12 mouse cellular contexts compared by ENCODE assay signal in genomic region chr4:129019788-129020187, GRCm38 (mm10). TPM values are rescaled to one million over a fixed set of nuclear protein-coding genes. Genes with fewer than 3 reads are reported as not detected.
DNase-seq lines count a peak whose midpoint lies in the region; ATAC-seq lines count a peak whose summit lies in the region.
"Had no signal": no experiment of that assay in that cellular context is flagged by ENCODE, and none has a peak within 500 bp of the region (broad histone marks: within the 10 kb centered on the region; RNA-seq: fewer than 3 reads in every experiment).

No protein-coding gene starts in this region.

- H3K36me3 ChIP-seq in hindbrain, embryonic 14.5 days (replicated peaks; ENCODE audit: control insufficient read depth, insufficient read depth) = no peaks in the 10 kb centered on the region
- H3K36me3 ChIP-seq in hindbrain, embryonic 10.5 days = no peaks in the 10 kb centered on the region
- H3K36me3 ChIP-seq: embryonic facial prominence, embryonic 12.5 days; limb, embryonic 12.5 days had no signal

- H3K4me1 ChIP-seq in hindbrain, embryonic 14.5 days (replicated peaks; ENCODE audit: control insufficient read depth, insufficient read depth, low read length) = no peaks in the 10 kb centered on the region
- H3K4me1 ChIP-seq in hindbrain, embryonic 10.5 days (replicated peaks) = peaks cover 14% of the 10 kb centered on the region

- H3K9ac ChIP-seq in hindbrain, embryonic 14.5 days = no peak overlapping the region
- H3K9ac ChIP-seq: embryonic facial prominence, embryonic 12.5 days; limb, embryonic 12.5 days had no signal

- no peak overlapping the region for H3K4me2 ChIP-seq in hindbrain, embryonic 14.5 days (replicated peaks)
- H3K4me2 ChIP-seq: embryonic facial prominence, embryonic 12.5 days; limb, embryonic 12.5 days; midbrain, embryonic 11.5 days had no signal

- H3K4me3 ChIP-seq in hindbrain, embryonic 14.5 days (replicated peaks; ENCODE audit: low read length) = no peak overlapping the region
- H3K4me3 ChIP-seq in hindbrain, embryonic 10.5 days = no peak overlapping the region
- H3K4me3 ChIP-seq: embryonic facial prominence, embryonic 12.5 days; heart, adult 2 months; limb, embryonic 12.5 days had no signal

- 71% methylated on average over 9 of the region's 9 CpGs for WGBS in hindbrain, embryonic 14.5 days
- WGBS in hindbrain, embryonic 10.5 days = 83% methylated on average over 9 of the region's 9 CpGs

- no peaks in the 10 kb centered on the region for H3K9me3 ChIP-seq in hindbrain, embryonic 14.5 days (ENCODE audit: control insufficient read depth, low read length)
- H3K9me3 ChIP-seq in hindbrain, embryonic 10.5 days = 0 out of 2 replicates have a peak, but pooled peaks cover 1% of the 10 kb centered on the region
- H3K9me3 ChIP-seq: embryonic facial prominence, embryonic 12.5 days; limb, embryonic 12.5 days had no signal

- H3K27ac ChIP-seq in hindbrain, embryonic 14.5 days = peak overlapping the region; percentile 53; the same call in 1 of the 2 replicates
- no peak overlapping the region; the same call in 1 of the 2 replicates for H3K27ac ChIP-seq in hindbrain, embryonic 10.5 days
- H3K27ac ChIP-seq: embryonic facial prominence, embryonic 12.5 days; limb, embryonic 12.5 days had no signal

- ATAC-seq in hindbrain, embryonic 14.5 days (ENCODE audit: low FRiP score) = no peak

- no peaks in the 10 kb centered on the region for H3K27me3 ChIP-seq in hindbrain, embryonic 14.5 days (ENCODE audit: control insufficient read depth, insufficient read depth, low read length)
- H3K27me3 ChIP-seq in hindbrain, embryonic 10.5 days (ENCODE audit: insufficient read depth, poor library complexity, severe bottlenecking) = peaks cover 4% of the 10 kb centered on the region; the same call in 1 of the 2 replicates
- H3K27me3 ChIP-seq: embryonic facial prominence, embryonic 12.5 days; limb, embryonic 12.5 days had no signal

- no peak for DNase-seq in hindbrain, embryonic 14.5 days (ENCODE audit: low spot score)
- DNase-seq in hindbrain, embryonic 10.5 days (ENCODE audit: low spot score) = no peak
- DNase-seq in right cerebral cortex, postnatal 25 days = peak; percentile 46
- DNase-seq in right cerebral cortex, postnatal 4 days = no peak
- peak; percentile 50 for DNase-seq in cerebellum, adult 9-11 months
- no peak for DNase-seq in embryo, embryonic 9.5 days (ENCODE audit: extremely low spot score)
- DNase-seq in embryo, embryonic 10.5 days (ENCODE audit: low spot score) = no peak
- DNase-seq in kidney, postnatal 4 days = no peak

RNA-seq across cellular contexts. Expression of gene Ak2, which starts 28.0 kb away (rescaled TPM):
- polyA plus RNA-seq in hindbrain, embryonic 14.5 days (2014; fragmentation: Nextera tagmentation; extraction: Ambion mirVana) = 60.4 and 64.4 TPM in 2 replicates
- 168 and 202 TPM in 2 replicates for polyA plus RNA-seq in hindbrain, embryonic 10.5 days (2016; fragmentation: Nextera tagmentation; extraction: Ambion mirVana)

RNA-seq across cellular contexts. Expression of gene Rnf19b, which starts 38.3 kb away (rescaled TPM):
- polyA plus RNA-seq in hindbrain, embryonic 14.5 days (2014; fragmentation: Nextera tagmentation; extraction: Ambion mirVana) = 35.5 and 41.1 TPM in 2 replicates
- polyA plus RNA-seq in hindbrain, embryonic 10.5 days (2016; fragmentation: Nextera tagmentation; extraction: Ambion mirVana) = 9.2 and 9.9 TPM in 2 replicates

RNA-seq across cellular contexts. Expression of gene Azin2, which starts 57.5 kb away (rescaled TPM):
- polyA plus RNA-seq in hindbrain, embryonic 14.5 days (2014; fragmentation: Nextera tagmentation; extraction: Ambion mirVana) = 14.6 and 20.1 TPM in 2 replicates
- polyA plus RNA-seq in hindbrain, embryonic 10.5 days (2016; fragmentation: Nextera tagmentation; extraction: Ambion mirVana) = 11.8 and 15.0 TPM in 2 replicates

Comparison
In these comparisons a context has a peak if more than half of its experiments do, and no peak if none do; other contexts are left out.
1. DNase-seq: peak in right cerebral cortex, postnatal 25 days (single experiment) and cerebellum, adult 9-11 months (single experiment); none in hindbrain, embryonic 14.5 days (single experiment), hindbrain, embryonic 10.5 days (single experiment), right cerebral cortex, postnatal 4 days (single experiment), embryo, embryonic 9.5 days (single experiment), embryo, embryonic 10.5 days (single experiment) and kidney, postnatal 4 days (0 of 2).